Mouse (Mus musculus) left cerebral cortex, adult 18-20 months (tissue): Measurements from ENCODE around the gene Gm11099. TPM values are rescaled to one million over a fixed set of nuclear protein-coding genes. Genes with fewer than 3 reads are reported as not detected.

Experiments
- DNase-seq, 2 experiments: peaks; one replicate each; pipeline ENCODE4 v3.0.0; 2021 to 2022; ENCODE audit warnings: low spot score in 2 of 2, mixed read lengths in 1 of 2
- long read RNA-seq, 2 experiments: library from polyadenylated mRNA; stranded (forward); transcript quantifications; one replicate each; pipeline ENCODE4 v2.0.0; 2021
- total RNA-seq, 2 experiments: library from RNA; stranded (reverse); gene quantifications; 2 replicates each; pipeline ENCODE4 v1.2.3; 2021

Gm11099 gene
- total RNA-seq: not detected
- long read RNA-seq, experiment 1: 0 reads
- long read RNA-seq, experiment 2: 0 reads

DNA sequence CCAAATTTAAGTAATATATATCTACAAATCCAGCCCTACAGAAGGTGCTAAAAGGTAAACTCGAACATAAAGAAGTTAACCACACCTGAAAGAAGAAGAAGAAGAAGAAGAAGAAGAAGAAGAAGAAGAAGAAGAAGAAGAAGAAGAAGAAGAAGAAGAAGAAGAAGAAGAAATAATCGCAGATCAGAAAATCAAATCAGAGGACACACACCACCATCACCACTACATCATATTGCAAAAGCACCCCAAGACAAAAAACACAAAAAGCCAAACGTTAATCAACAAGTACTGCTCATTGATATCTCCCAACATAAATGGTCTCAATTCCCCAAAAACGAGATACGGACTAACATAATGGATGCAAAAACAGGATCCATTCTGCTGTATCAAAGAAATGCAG is at the start of gene Gm11099:
Gene Gm11099, plus strand, starts transcription at position 301 of the 400 bp plus-strand sequence.
- no peak for DNase-seq

DNA sequence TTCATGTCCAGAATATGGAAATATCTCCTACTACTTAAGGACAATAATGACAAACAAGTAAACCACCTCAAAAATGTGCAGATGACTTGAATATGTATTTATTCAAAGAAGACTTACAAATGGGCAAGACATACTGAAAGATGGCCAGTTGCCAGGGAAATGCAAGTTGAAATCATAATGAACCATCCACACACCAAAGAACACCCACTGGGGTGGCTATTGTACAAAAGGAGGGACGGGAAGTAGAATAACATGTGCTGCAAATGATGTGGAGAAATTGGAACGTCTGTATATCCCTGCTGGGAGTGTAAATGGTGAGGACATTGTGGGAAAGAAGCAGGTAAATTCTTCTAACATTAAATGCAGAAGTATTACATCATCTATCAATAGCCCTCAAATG is 46.3 kb upstream of the Gm11099 start:
- DNase-seq: no peak

DNA sequence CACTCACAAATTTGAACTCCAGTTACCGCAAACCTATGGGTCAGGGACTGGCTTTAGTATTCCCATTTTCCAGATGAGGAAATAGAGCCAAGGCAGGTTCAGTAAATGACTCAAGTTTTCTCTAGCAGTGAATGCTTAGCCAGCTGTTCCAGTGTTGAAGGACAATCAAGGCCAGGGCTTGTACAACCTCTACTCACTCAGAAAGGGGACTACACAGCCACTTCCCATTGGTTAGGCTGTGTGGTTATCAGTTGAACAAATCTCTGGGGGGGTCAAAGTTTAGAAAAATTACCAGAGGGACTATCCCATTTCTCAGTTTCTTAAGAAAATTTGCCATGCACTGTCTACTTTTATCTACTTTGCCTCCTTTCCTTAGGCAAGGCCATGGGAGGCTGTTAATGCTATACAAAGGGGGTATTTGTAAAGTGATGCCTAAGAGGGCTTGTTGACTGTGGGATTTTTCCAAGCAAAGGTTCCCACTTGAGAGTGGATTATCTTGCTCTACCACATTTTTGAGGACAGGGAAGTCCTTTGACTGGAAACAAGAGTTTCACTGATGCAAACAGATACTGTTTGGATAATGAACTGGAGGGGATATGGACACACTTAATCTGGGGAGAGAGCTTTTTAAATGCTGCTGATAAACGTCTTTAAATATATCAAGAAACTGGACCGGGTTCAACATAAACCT is 30.2 kb upstream of the Gm11099 start:
- DNase-seq: no peak

DNA sequence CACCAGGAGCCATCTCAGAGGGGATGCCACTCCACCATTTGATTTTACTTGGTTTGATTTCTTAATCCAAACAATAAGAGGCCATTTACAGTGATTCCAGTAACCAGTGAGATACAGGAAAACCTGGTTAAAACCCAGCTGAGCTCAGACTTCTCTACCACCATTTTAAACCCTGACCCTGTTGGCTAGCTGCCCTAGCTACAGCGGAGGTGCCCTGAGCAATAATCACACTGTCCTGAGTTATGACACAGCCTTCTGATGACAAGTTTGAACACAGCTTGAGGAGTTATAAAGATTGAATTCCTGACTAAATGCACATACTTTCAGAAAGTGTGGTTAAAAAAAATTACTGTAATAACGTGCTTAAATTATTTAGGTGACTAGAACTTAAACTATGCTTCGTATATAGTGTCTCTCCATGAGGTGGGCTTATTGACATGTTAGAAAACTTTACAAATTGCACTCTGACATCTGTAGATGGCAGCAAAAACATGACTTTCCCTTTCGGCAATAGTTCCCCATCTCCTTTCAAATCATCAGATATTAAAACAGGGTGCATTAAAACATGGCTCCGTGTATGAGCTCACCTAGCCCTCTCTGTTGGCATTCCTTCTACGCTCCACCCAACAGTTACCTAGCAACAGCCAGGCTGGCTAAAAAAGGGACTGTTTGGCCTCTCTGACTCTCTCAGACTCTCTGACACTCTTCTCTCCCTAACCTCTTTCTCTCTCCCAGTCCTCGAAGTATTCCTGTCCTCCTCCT is 29.1 kb upstream of the Gm11099 start:
- peak in 1 of 2 experiments; percentile 5 for DNase-seq

DNA sequence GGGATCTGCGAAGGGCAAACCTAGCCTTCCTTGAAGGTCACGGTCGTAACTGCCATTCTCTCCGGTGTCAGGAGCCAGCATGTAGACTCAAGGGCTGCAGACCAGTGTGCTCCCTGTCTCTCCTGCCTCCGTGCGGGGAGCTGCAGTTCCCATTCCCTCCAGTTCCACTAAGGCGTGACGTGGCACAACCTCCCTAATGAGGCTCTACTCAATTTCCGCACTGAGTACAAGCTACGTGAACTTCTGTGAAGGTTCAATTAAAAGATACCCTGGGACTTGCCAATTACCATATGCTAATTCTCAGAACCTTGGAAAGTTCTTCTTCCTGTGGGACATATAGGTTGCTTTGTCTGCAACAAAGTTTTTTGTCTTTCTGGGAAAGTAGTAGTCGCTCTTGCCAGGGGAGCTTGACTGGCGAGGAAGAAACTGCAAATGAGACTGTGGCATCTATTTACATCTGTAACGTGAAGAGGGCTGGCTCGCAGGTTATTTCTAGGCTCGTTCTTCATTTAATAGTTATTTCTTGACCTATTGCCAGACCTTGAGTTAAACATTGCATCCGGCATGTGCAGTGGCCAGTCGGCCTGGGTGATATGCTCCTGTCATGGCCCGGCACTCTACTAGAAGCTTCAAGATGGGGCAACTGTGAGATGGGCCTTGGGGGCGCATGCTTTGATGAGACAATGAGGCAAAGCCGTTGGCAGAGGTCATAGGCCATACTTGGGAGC is 26.8 kb upstream of the Gm11099 start:
- DNase-seq: no peak

DNA sequence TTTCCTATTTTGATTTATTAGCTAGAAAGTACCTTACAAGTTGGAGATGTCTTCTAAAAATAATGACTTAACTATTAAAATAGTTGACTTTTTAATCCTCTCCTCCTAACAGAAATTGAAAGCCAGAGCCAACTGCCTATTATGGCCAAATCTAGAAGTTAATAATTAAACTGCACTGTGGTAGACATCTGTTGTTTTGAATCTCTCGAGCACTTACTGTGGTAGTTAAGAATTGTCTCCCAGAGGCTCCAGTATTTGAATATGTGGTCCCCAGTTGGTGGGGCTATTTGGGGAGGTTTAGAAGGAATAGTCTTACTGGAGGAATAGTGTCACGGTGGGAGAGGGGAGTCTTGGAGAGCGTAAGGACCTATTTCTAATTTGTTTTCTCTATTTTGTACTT is 18.2 kb upstream of the Gm11099 start:
- no peak for DNase-seq

DNA sequence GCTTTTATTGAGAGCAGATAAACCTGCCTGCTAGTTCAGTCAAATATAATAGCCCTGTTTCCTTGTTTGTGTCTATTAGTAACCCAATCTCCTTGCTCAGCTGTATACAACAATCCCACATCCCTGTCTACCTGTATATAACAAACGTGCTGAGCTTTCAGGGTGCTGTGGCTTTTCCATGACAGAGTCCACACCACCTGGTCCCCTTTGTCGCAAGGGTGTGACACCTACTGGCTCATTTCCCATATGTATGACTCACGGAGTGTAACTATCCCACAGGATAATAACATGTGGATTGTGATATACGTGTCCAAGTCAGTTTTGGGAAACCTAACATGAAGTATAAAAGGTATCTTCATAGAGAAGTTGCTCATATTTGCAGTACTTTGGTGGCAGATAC is 16.8 kb upstream of the Gm11099 start:
- DNase-seq: no peak

DNA sequence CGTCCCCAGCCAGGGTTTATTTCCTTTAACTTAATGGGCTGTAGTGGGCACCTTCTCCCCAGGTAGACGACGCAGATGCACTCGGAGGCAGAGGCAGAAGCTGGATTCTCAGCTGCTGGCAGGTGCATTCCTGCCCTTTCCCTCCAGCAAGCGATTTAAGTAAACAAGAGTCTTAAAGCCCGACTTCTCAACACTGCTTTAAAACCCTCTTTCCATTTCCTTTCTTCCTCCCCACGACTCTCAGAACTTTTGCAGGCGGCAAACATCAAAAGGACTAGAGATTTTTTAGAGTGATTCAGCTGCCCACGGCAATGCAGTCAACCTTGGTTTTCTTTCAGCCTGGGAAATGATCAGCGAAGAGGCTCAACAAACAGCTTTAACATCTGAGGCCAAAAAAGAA is 14.7 kb upstream of the Gm11099 start:
- DNase-seq: no peak

DNA sequence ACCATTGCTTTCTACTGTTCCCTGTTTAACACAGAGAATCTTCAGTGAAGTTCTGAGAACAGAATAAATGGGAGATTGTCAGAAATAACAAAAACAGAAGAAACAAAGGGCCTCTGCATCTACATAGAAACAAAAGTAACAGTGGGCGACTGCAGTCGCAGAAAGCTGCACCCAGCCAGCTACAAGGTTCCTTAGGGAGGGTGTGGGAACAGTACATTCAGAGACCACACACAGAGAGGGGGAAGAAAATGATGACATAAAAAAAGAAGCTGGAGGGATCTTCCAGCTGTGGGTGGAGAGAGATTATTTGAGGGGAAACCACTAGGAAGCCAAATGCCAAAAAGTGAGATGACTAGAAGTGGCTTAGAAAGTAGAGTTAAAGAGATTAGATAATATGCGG is 20.6 kb downstream of the Gm11099 start:
- DNase-seq: peak in 1 of 2 experiments; percentile 17

DNA sequence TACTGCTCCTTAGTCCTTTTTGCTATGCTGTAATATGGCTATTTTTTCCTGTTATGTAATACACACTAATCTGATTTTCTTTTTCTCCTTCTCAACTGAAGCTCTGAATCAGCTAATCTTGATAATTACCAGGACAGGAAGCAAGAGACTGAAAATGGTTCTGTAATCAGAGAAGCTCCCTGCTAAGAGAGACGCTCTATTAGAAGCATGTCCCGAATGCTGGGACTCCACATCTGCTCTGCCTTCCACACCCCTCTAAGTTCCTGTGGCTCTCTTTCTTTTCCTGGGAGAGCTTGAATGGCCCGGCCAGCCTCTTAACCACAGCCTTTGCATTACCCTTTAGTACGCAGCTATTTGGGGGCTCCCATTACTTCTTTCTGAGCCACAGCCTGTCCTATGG is 45.8 kb downstream of the Gm11099 start:
- no peak for DNase-seq

DNA sequence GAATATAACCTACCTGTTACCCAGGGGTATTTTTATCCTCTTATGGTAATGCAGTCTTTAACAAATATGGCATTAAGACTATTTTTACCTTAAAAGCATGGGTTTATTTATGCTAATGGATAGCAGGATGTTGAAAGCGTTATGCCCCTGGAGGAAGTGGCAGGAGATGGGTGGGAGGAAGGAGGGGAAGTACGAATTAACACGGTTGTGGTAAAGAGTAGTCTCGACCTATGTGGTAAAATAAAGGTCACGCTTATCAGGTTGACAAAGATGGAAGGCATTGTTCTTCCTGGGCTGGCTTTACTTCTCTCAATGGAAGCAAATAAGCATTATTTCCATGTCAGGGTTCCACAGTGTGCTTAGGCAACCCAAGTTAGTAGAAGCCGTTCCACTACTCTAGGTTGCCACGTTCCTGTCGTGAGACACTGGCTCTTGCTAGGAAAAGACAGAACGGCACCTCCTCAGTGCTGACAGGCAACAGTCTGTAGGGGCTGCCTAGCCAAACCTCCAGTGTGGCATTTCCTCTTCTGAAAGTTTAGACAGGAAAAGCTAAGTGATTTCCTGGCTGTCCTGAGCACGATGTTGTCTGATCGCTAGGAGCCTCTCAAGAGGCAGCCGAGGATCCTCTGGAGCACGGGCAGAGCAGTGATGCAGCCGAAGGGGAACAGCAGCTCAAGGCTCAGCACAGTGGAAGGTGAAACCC is 47.7 kb downstream of the Gm11099 start:
- DNase-seq: no peak

DNA sequence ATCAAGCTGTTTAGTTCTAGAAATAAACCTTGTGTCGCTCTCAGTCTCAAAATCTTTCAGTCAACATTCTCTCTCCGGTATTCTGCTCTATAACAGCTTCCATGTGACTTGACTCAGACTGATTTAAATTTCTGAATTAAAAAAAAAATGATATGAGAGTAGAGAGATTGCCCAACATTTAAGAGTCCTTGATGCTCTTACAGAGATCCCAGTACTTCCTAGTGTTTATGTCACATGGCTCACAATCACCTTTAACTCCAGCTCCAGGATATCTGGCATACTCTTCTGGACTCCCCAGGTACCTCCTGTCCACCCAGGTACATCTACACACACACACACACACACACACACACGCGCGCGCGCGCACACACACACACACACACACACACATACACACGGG is 53.1 kb downstream of the Gm11099 start:
- no peak for DNase-seq

DNA sequence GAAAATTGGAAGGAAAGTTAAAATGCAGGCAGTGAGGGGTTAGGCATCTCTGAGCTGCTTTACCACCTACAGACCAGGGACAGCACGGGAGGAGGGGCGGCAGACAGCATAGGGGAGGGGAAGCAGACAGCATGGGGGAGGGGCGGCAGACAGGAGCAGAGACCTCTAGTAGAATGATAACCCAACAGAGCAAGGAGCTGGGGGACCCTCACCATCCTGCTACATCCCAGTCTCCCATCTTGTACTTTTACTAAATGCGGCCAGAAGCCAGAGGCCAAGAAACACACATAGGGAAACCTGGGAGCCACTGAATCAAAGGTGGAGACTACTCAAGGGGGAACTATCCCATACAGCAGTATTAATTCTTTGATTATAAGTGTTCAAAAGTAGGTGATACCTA is 59.1 kb downstream of the Gm11099 start:
- DNase-seq: no peak

DNA sequence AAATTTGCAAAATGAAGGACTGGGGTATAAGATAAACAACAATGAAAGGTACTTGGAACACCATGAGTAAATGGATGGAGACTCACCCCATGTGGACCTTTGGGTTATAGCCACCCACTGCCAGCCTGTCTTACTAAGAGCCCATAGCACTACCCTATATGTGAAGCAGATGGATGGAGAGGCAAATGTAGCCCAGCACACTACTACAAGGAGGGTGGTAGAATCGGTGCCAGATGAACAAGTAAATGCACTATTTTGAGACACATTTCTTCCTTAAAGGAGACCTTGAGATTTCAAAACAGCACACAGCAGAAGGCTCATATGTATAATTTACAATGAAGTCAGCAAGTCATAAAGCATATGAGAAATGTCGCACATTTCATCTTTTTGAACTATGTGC is 66.3 kb downstream of the Gm11099 start:
- DNase-seq: peak in 1 of 2 experiments; percentile 13

DNA sequence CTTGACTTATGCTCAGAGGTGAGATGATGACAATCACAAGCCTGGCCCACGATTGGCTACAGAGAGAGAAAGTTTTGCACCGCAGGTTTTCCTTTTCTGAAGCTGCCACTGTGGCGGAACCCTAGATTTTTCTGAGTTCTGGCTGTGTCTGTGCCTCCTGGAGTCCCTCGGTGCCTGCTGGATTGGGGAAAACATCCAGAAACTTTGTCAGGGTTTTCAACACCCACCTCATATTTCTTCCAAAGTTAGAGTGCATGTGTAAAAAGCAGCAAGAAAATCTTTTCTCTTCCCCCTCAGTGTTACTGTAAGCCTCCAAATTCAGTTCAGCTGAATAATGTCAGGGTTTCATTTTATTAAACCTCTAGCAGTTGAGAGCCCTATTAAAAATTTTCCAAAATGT is 82.1 kb downstream of the Gm11099 start:
- peak; percentile 19 to 28 for DNase-seq

DNA sequence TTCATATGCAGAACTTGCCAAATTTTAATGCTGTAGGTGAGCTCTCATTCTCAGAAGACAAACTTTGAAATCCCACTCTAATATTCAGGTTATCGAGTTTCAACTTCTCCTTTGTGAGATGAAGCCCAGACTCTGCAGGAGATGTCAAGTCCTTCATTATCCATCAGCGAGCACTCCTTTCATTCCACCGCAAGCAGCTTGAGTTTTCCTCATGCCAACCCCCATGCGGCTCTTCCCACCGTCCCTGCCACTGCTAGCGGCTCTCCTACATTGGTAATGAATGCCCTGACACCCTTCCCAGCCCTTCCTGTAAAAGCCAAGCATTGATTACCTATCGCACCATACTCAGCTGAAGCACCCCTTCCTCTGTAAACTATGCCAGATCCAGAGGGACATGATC is 89.6 kb downstream of the Gm11099 start:
- no peak for DNase-seq

DNA sequence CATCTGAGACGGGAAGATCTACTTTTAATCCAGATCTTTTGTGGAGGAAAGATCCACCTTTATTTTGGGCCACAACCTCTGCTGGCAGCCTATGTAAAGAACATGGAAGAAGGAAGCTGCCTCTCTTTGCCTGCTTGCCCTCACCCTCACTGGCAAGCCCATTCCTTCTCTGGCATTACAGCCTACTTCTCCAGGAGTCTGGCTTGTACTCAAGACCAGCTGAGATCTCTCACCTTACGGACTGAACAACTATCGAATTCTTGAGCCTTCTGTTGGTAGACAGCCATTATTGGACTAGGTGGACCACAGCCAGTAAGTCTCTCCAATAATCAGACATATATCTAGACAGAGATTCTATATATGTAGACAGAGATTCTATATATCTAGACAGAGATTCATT is 92.9 kb downstream of the Gm11099 start:
- no peak for DNase-seq

DNA sequence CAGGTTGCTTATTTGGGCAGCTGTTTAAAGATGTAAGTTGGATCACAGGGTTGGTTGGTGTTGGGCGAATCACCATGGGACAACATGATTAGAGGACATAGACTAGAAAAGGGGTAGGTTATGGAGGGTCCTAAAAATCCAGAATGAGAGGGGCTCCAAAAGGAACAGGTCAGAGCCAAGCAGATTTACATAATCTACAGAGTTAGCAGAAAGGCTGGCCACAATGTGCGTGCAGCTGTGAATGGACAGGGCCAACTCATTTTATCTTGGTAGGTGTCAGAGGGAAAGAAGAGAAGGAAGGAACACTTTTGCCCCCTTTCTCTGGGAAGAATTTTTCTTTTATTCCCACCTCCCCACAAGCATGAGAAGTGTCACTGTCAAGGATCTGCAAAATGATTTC is 97.1 kb downstream of the Gm11099 start:
- DNase-seq: no peak

DNA sequence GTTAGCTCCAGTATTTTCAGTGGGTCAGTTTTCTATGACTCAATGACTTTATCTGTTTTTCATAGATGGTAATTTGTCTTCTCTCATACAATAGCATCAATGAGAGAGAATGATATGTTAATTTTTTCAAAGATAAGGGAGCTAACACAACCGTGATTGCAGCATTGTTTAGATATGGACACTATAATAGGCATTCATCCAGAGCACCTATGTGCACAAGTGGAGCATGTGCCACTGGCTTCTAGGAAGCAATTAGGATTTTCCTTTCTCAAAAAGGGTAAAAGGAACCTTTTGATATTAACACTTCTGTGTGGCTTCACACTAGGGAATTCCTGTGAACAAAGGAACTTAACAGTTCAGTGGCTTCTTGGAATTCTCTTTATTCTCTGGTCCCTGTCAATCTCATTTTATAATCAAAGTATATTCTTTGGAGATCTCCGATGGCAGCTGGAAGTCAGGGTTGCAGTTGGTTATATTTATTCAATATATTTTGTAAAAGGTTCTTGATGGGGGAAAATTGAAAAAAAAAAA is 97.6 kb downstream of the Gm11099 start:
- no peak for DNase-seq
